Mouse (Mus musculus): ENCODE data around the gene Nek8. TPM values are rescaled to one million over a fixed set of nuclear protein-coding genes. Genes with fewer than 3 reads are reported as not detected.
"Not testable (repeated sequence)": the region's sequence is repeated elsewhere in the genome, so short reads cannot be mapped to it uniquely, and the experiment has no call there.

Gene Nek8
- polyA plus RNA-seq, 1 experiment from 2014 or later, result 15.3 TPM

DNA sequence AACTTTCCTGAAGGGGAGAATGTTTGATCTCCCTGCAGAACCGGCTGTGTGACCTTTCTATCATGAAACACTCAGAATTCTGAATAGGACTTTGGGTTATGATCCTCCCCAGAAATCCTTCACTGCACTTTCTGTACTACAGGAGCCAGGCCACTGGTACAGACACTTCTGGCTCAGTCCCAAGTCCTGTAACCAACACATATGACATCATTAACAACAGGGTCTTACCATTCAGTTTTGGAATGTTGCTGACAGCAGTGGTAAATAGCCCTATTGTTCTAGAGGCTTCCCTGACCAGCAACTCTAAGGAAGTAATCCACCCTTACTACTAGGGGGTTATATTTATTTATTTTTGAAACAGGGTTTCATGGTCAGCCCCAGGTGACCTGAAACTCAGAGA, 16.6 kb upstream of the Nek8 start, which contains the start of gene Proca1:
Gene Proca1, plus strand, starts transcription at position 280 of the 400 bp plus-strand sequence.
- no peak within 1 kb of the TSS for H3K9ac ChIP-seq
- H3K4me2 ChIP-seq, result peak within 1 kb of the TSS; percentile 70
- DNase-seq (peak; percentile 42), ATAC-seq (ENCODE audit: insufficient read depth) (no peak)
- H3K9me3 ChIP-seq (ENCODE audit: low read depth, low read length), result no peaks in the 10 kb centered on the region
- H3K27ac ChIP-seq (ENCODE audit: low read depth), result no peak within 1 kb of the TSS; the same call in 1 of the 2 replicates
- peak within 1 kb of the TSS; percentile 46; the same call in 1 of the 2 replicates for H3K4me3 ChIP-seq (ENCODE audit: low read depth, low read length)
- peaks cover 28% of the 10 kb centered on the region for H3K36me3 ChIP-seq (ENCODE audit: insufficient read depth)
- TF ChIP-seq CTCF (IDR thresholded peaks at IDR 0.05; ENCODE audit: low read depth), result no peak
- H3K27me3 ChIP-seq (ENCODE audit: insufficient read depth, low read length), result no peaks in the 10 kb centered on the region
- H3K4me1 ChIP-seq (ENCODE audit: insufficient read depth), result peaks cover 12% of the 10 kb centered on the region
- 40% methylated on average over 1 of the region's 1 CpGs for WGBS

DNA sequence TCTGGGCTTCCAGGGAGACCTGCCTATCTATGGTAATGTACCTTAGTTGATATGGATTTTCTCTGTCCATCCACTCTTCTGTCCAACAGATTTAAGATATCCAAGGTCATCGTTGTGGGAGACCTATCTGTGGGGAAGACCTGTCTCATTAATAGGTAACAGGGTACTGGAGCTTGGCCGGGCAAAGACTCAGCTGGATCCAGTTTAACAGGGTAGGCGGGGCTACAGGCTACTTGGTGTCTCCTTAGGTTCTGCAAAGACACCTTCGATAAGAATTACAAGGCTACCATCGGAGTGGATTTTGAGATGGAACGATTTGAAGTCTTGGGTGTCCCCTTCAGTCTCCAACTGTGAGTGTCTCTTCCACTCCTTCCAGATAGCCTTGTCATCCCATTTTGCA, 13.6 kb upstream of the Nek8 start:
- DNase-seq (peak; percentile 24), ATAC-seq (ENCODE audit: insufficient read depth) (no peak)
- 42% methylated on average over 6 of the region's 6 CpGs for WGBS
- H3K36me3 ChIP-seq (ENCODE audit: insufficient read depth), result peaks cover 28% of the 10 kb centered on the region
- H3K4me1 ChIP-seq (ENCODE audit: insufficient read depth), result peaks cover 11% of the 10 kb centered on the region
- peak overlapping the region; percentile 90 for H3K9ac ChIP-seq
- H3K27ac ChIP-seq (ENCODE audit: low read depth), result peak overlapping the region; percentile 100
- H3K9me3 ChIP-seq (ENCODE audit: low read depth, low read length), result no peaks in the 10 kb centered on the region
- H3K4me3 ChIP-seq (ENCODE audit: low read depth, low read length), result peak overlapping the region; percentile 74
- peak overlapping the region; percentile 64 for H3K4me2 ChIP-seq
- TF ChIP-seq CTCF (IDR thresholded peaks at IDR 0.05; ENCODE audit: low read depth), result no peak
- no peaks in the 10 kb centered on the region for H3K27me3 ChIP-seq (ENCODE audit: insufficient read depth, low read length)

DNA sequence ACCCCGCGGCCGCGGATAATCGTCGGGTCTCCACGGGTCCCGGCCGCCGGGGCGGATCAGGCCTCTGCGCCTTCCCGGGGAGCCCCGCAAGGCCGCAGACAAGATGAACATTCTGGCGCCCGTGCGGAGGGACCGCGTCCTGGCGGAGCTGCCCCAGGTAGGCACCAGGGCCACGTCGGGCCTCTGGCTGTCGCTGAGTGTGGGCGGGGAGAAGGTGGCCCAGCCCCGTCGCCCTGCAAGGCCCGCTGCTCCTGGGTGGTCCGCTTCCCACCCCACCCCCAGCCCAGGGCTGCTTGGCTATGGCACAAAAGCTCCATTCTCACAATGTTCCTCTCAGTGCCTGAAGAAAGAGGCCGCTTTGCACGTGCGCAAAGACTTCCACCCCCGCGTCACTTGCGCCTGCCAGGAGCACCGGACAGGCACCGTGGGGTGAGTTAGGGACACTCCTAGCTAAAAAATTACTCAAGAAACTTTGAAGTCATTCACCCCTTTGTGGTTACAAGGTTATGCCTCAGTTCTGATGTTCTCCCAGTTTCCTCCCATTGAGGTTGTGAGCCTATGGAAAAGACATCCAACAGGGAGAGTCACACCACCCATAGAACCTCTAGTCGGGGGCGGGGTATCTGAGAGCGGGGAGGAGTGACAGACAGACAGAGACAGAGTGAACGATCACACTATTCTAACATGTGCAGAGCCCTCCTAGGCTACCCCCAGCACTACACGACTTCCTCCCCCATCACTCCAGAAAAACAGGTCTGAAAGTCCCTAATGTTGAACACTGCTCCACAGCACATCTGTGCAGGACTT, 13.0 kb upstream of the Nek8 start:
- Histone ChIP-seq H3K27ac (ENCODE audit: low read depth) (peak overlapping the region; percentile 100), H3K36me3 (ENCODE audit: insufficient read depth) (peaks cover 28% of the 10 kb centered on the region), H3K4me3 (ENCODE audit: low read depth, low read length) (peak overlapping the region; percentile 74), H3K9ac (peak overlapping the region; percentile 90), H3K4me2 (peak overlapping the region; percentile 64), H3K27me3 (ENCODE audit: insufficient read depth, low read length) (no peaks in the 10 kb centered on the region), H3K9me3 (ENCODE audit: low read depth, low read length) (no peaks in the 10 kb centered on the region), H3K4me1 (ENCODE audit: insufficient read depth) (peaks cover 7% of the 10 kb centered on the region)
- peak; percentile 90 for ATAC-seq (ENCODE audit: insufficient read depth)
- TF ChIP-seq CTCF (IDR thresholded peaks at IDR 0.05; ENCODE audit: low read depth), result no peak
- WGBS, result under 1% methylated on average over 42 of the region's 42 CpGs
- DNase-seq, result peak; percentile 95

DNA sequence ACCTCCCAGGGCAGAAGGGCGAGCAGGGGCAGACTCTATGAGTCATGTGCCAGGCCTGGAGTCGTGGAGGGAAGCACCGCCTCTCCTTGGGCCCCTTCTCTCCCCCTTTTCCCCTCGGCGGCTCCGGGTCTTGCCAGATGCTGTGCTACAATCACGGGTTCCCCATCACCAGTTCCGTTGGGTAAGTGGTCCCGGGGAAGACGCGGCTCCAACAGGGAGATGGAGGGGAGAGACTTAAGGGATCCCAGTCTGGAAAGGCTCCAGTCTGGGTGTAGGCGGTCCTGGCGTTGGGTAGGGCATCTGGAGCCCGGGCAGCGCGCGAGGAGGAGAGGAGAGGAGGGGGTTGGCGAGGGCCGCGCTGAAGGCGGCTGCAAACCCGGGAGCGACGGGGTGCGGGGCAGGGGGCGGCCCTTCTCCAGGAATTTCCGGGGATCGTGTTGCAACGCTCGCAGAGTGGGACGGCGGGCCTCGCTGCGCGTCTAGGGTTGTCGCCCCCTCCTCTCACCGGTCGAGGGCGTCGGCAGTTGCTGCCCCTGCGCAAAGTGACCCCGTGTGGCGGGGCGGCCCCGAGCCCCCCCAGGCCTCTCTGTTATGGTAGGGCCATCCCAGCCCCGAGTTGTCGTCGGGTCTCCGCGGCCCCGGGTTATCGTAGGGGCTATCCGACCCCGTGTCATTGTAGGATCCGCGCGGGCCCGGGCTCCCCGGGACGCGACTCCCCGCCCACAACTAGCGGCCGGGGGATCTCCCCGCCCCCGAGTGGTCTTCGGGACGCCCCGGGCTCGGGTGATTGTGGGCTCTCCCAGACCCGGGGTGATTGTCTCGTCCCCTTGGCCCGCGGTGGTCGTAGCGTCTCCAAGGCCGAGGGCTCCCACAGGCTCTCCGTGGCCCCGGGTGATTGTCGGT, 12.1 kb upstream of the Nek8 start, which contains the start of gene Rab34:
Gene Rab34, plus strand, starts transcription at position 100 of the 903 bp plus-strand sequence.
- DNase-seq, result peak; percentile 94
- WGBS, result under 1% methylated on average over 79 of the region's 80 CpGs
- peak; percentile 85 for ATAC-seq (ENCODE audit: insufficient read depth)
- Histone ChIP-seq H3K27me3 (ENCODE audit: insufficient read depth, low read length) (no peaks in the 10 kb centered on the region), H3K4me3 (ENCODE audit: low read depth, low read length) (peak within 1 kb of the TSS; percentile 74), H3K4me1 (ENCODE audit: insufficient read depth) (peaks cover 7% of the 10 kb centered on the region), H3K9me3 (ENCODE audit: low read depth, low read length) (no peaks in the 10 kb centered on the region), H3K36me3 (ENCODE audit: insufficient read depth) (peaks cover 27% of the 10 kb centered on the region), H3K9ac (peak within 1 kb of the TSS; percentile 90), H3K27ac (ENCODE audit: low read depth) (peak within 1 kb of the TSS; percentile 100), H3K4me2 (peak within 1 kb of the TSS; percentile 64)
- TF ChIP-seq CTCF (IDR thresholded peaks at IDR 0.05; ENCODE audit: low read depth), result peak; percentile 27; the same call in 1 of the 2 replicates

DNA sequence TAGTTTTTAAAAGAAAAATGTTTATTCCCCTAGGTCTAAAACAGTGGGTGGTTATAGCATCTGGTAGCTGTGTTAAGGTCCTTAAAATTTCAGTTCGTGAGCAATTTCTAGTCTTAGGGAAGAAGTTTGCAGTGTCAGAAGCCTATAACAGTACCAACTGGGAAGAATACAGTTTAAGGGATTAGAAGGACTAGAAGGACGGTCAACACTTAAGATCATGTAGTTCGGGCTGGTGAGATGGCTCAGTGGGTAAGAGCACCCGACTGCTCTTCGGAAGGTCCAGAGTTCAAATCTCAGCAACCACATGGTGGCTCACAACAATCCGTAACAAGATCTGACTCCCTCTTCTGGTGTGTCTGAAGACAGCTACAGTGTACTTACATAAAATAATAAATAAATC, 8.2 kb upstream of the Nek8 start:
- not testable (repeated sequence) for H3K27ac ChIP-seq (ENCODE audit: low read depth); ATAC-seq (ENCODE audit: insufficient read depth); H3K9ac ChIP-seq; H3K4me2 ChIP-seq; H3K9me3 ChIP-seq (ENCODE audit: low read depth, low read length); DNase-seq; H3K4me3 ChIP-seq (ENCODE audit: low read depth, low read length); H3K4me1 ChIP-seq (ENCODE audit: insufficient read depth); H3K27me3 ChIP-seq (ENCODE audit: insufficient read depth, low read length)
- WGBS, result 93% methylated on average over 6 of the region's 6 CpGs
- peaks cover 29% of the 10 kb centered on the region for H3K36me3 ChIP-seq (ENCODE audit: insufficient read depth)

DNA sequence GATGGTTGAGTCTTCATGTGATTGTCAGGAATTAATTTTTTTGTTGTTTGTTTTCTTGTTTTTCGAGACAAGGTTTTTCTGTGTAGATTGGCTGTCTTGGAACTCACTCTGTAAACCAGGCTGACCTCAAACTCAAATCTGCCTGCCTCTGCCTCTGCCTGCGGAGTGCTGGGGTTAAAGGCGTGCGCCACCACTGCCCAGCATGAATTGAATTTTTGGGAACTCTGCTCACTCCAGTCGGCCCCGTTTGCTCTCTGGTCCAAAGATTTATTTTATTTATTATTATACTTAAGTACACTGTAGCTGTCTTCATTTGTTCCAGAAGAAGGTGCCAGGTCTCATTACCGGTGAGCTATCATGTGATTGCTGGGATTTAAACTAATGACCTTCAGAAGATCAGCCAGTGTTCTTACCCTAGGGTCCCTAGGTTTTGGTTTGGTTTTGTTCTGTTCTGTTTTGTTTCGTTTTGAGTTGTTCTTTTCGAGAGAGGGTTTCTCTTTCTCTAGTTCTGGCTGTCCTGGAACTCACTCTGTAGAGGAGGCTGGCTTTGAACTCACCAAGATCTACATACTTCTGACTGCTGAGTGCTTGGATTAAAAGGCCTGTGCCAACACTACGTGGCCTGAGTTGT, 7.5 kb upstream of the Nek8 start:
- peak overlapping the region; percentile 96 for H3K4me3 ChIP-seq (ENCODE audit: low read depth, low read length)
- no peaks in the 10 kb centered on the region for H3K9me3 ChIP-seq (ENCODE audit: low read depth, low read length)
- H3K27ac ChIP-seq (ENCODE audit: low read depth), result peak overlapping the region; percentile 54; the same call in 1 of the 2 replicates
- H3K4me2 ChIP-seq, result peak overlapping the region; percentile 96
- TF ChIP-seq CTCF (IDR thresholded peaks at IDR 0.05; ENCODE audit: low read depth), result no peak; the same call in 1 of the 2 replicates
- DNase-seq (no peak), ATAC-seq (ENCODE audit: insufficient read depth) (no peak)
- H3K9ac ChIP-seq, result peak overlapping the region; percentile 38; the same call in 1 of the 2 replicates
- no peaks in the 10 kb centered on the region for H3K27me3 ChIP-seq (ENCODE audit: insufficient read depth, low read length)
- H3K36me3 ChIP-seq (ENCODE audit: insufficient read depth), result peaks cover 33% of the 10 kb centered on the region
- 41% methylated on average over 10 of the region's 10 CpGs for whole genome bisulfite sequencing
- peaks cover 6% of the 10 kb centered on the region; the same call in 1 of the 2 replicates for H3K4me1 ChIP-seq (ENCODE audit: insufficient read depth)
